Mouse (Mus musculus) cerebellum, adult 2 months (tissue): ENCODE measurements around the gene Fbxw22.

Experiments used
- CTCF ChIP-seq: fragments of 200-500 bp; IDR thresholded peaks from 2 replicates; pipeline ENCODE4 v1.5.1; 2011; ENCODE audit warnings: low read depth, mild to moderate bottlenecking, control low read depth, low read length, moderate library complexity, borderline replicate concordance; ENCODE audit not compliant: insufficient read depth
- POLR2A ChIP-seq: fragments of 200-500 bp; IDR thresholded peaks from 2 replicates; pipeline ENCODE4 v1.6.1; 2011; ENCODE audit warnings: low read length, control low read depth, borderline replicate concordance; ENCODE audit not compliant: insufficient read depth

GRCm38 (mm10) chr9:109432956-109433355 is 28.9 kb upstream of the Fbxw22 start:
- TF ChIP-seq CTCF (no peak), POLR2A (no peak)
